Mouse (Mus musculus) macrophage (primary cell): ENCODE measurements around the gene Armh4. TPM values are rescaled to one million over a fixed set of nuclear protein-coding genes. Genes with fewer than 3 reads are reported as not detected.
"Not testable (repeated sequence)": the region's sequence is repeated elsewhere in the genome, so short reads cannot be mapped to it uniquely, and the experiment has no call there.

ENCODE experiments used
- H3K27ac ChIP-seq: fragments of 350-480 bp; formaldehyde crosslinking; 2 replicates; pipeline ENCODE4 v1.9.0; 2021
- H3K36me3 ChIP-seq: fragments of 350-480 bp; formaldehyde crosslinking; 2 replicates; pipeline ENCODE4 v1.9.0; 2021; ENCODE audit errors: inconsistent target
- H3K4me3 ChIP-seq: fragments of 350-480 bp; formaldehyde crosslinking; 2 replicates; pipeline ENCODE4 v1.9.0; 2021; ENCODE audit errors: inconsistent target
- H3K79me2 ChIP-seq: fragments of 350-480 bp; formaldehyde crosslinking; 2 replicates; pipeline ENCODE4 v1.9.0; 2021; ENCODE audit errors: inconsistent target
- WGBS: methylation state at CpG from one replicate; pipeline ENCODE4 v1.1.7; 2026; ENCODE audit warnings: inconsistent platforms; ENCODE audit not compliant: missing documents; 5-methylcytosine and 5-hydroxymethylcytosine counted together
- polyA plus RNA-seq: library from polyadenylated mRNA; stranded (reverse); fragments of 250-400 nt; gene quantifications from 3 replicates; pipeline ENCODE4 v1.2.4, GENCODE M21; 2018; ENCODE audit warnings: inconsistent platforms
- total RNA-seq, 78 experiments: library from RNA; depleted of rRNA; stranded (reverse); fragments of 250-400 nt; gene quantifications; 1 replicate in 9 of 78; 2 replicates in 24 of 78; 3 replicates in 43 of 78; 4 replicates in 2 of 78; pipeline ENCODE4 v1.2.4; 2018; ENCODE audit warnings: inconsistent platforms in 56 of 78

Armh4 gene
- 1 to 10 TPM in 1 of 26 experiments, not detected in 25; 1.3 TPM for total RNA-seq (2018; cell fraction: chromatin; rRNA removed)
- total RNA-seq (2018; cell fraction: cytosol; rRNA removed), result not detected
- total RNA-seq (2018; cell fraction: nucleus; rRNA removed), result not detected
- not detected in 3 replicates for polyA plus RNA-seq

GRCm38 (mm10) chr14:49782715-49783531, at the start of gene Armh4:
Gene Armh4, minus strand, starts transcription at chr14:49783383.
- Histone ChIP-seq H3K4me3 (no peak within 1 kb of the TSS), H3K36me3 (no peaks in the 10 kb centered on the region), H3K79me2 (no peaks in the 10 kb centered on the region), H3K27ac (no peak within 1 kb of the TSS)
- 3% methylated on average over 24 of the region's 24 CpGs for WGBS

GRCm38 (mm10) chr14:49829192-49830171, 46.3 kb upstream of the Armh4 start:
- no peak overlapping the region for H3K4me3 ChIP-seq
- no peaks in the 10 kb centered on the region for H3K36me3 ChIP-seq
- 25% methylated on average over 16 of the region's 17 CpGs for WGBS
- no peak overlapping the region for H3K27ac ChIP-seq
- H3K79me2 ChIP-seq, result no peaks in the 10 kb centered on the region

- not testable (repeated sequence) for H3K79me2 ChIP-seq, H3K36me3 ChIP-seq, H3K4me3 ChIP-seq, H3K27ac ChIP-seq
- 81% methylated on average over 5 of the region's 8 CpGs for WGBS
These were observed 36.7 kb upstream of the Armh4 start for GRCm38 (mm10) chr14:49819721-49820440.

- 86% methylated on average over 6 of the region's 6 CpGs for WGBS
- not testable (repeated sequence) for H3K4me3 ChIP-seq, H3K79me2 ChIP-seq, H3K36me3 ChIP-seq, H3K27ac ChIP-seq
These were observed 35.6 kb upstream of the Armh4 start for GRCm38 (mm10) chr14:49818713-49819208.

- H3K4me3 ChIP-seq, H3K79me2 ChIP-seq, H3K36me3 ChIP-seq, H3K27ac ChIP-seq: not testable (repeated sequence)
- WGBS, result 81% methylated on average over 9 of the region's 9 CpGs
These were observed 29.8 kb upstream of the Armh4 start for GRCm38 (mm10) chr14:49812966-49813365.

GRCm38 (mm10) chr14:49805051-49805450, 21.9 kb upstream of the Armh4 start:
- H3K4me3 ChIP-seq, H3K27ac ChIP-seq, H3K36me3 ChIP-seq, H3K79me2 ChIP-seq: not testable (repeated sequence)

GRCm38 (mm10) chr14:49801444-49801843, 18.3 kb upstream of the Armh4 start:
- Histone ChIP-seq H3K4me3 (no peak overlapping the region), H3K79me2 (no peaks in the 10 kb centered on the region), H3K27ac (no peak overlapping the region), H3K36me3 (no peaks in the 10 kb centered on the region)
- 21% methylated on average over 4 of the region's 4 CpGs for WGBS

GRCm38 (mm10) chr14:49793948-49794347, 10.8 kb upstream of the Armh4 start:
- Histone ChIP-seq H3K79me2 (no peaks in the 10 kb centered on the region), H3K36me3 (no peaks in the 10 kb centered on the region), H3K4me3 (no peak overlapping the region), H3K27ac (no peak overlapping the region)
- WGBS, result 81% methylated on average over 4 of the region's 4 CpGs

GRCm38 (mm10) chr14:49790542-49790941, 7.4 kb upstream of the Armh4 start:
- H3K79me2 ChIP-seq, result no peaks in the 10 kb centered on the region
- H3K27ac ChIP-seq, result no peak overlapping the region
- no peaks in the 10 kb centered on the region for H3K36me3 ChIP-seq
- 85% methylated on average over 4 of the region's 4 CpGs for WGBS
- no peak overlapping the region for H3K4me3 ChIP-seq

- Histone ChIP-seq H3K79me2 (no peaks in the 10 kb centered on the region), H3K4me3 (no peak overlapping the region), H3K36me3 (no peaks in the 10 kb centered on the region), H3K27ac (no peak overlapping the region)
- 54% methylated on average over 2 of the region's 2 CpGs for WGBS
These were observed 2.6 kb upstream of the Armh4 start for GRCm38 (mm10) chr14:49785793-49786192.

- 75% methylated on average over 4 of the region's 4 CpGs for WGBS
- no peaks in the 10 kb centered on the region for H3K79me2 ChIP-seq
- H3K36me3 ChIP-seq, result no peaks in the 10 kb centered on the region
- H3K27ac ChIP-seq, result no peak overlapping the region
- H3K4me3 ChIP-seq, result no peak overlapping the region
These were observed 683 bp upstream of the Armh4 start for GRCm38 (mm10) chr14:49783866-49784265.

GRCm38 (mm10) chr14:49780416-49780815, 2.8 kb downstream of the Armh4 start:
- H3K36me3 ChIP-seq, result no peaks in the 10 kb centered on the region
- no peak overlapping the region for H3K27ac ChIP-seq
- no peak overlapping the region for H3K4me3 ChIP-seq
- 87% methylated on average over 4 of the region's 4 CpGs for WGBS
- H3K79me2 ChIP-seq, result no peaks in the 10 kb centered on the region

- not testable (repeated sequence) for H3K36me3 ChIP-seq, H3K79me2 ChIP-seq, H3K27ac ChIP-seq, H3K4me3 ChIP-seq
- WGBS, result 98% methylated on average over 4 of the region's 4 CpGs
These were observed 5.6 kb downstream of the Armh4 start for GRCm38 (mm10) chr14:49777539-49777938.

GRCm38 (mm10) chr14:49771746-49772145, 11.4 kb downstream of the Armh4 start:
- H3K4me3 ChIP-seq, result no peak overlapping the region
- no peaks in the 10 kb centered on the region for H3K36me3 ChIP-seq
- H3K79me2 ChIP-seq, result no peaks in the 10 kb centered on the region
- WGBS, result 100% methylated on average over 1 of the region's 1 CpGs
- H3K27ac ChIP-seq, result no peak overlapping the region
